Mouse (Mus musculus) spleen, adult 2 months (tissue): ENCODE data around the gene Gnaq. TPM values are rescaled to one million over a fixed set of nuclear protein-coding genes. Genes with fewer than 3 reads are reported as not detected.

Experiments
- DNase-seq, 2 experiments: peaks; one replicate each; pipeline versions ENCODE4 v3.0.0 to v3.0.0-alpha.2; 2012 to 2021; ENCODE audit warnings: low spot score in 2 of 2, low read depth in 1 of 2
- H3K27ac ChIP-seq: fragments of 200-500 bp; 2 replicates; pipeline ENCODE4 v1.5.1; 2012; ENCODE audit warnings: low read length, inconsistent platforms; ENCODE audit not compliant: insufficient read depth
- H3K27me3 ChIP-seq: fragments of 200-500 bp; 2 replicates; pipeline ENCODE4 v1.6.1; 2012; ENCODE audit warnings: mild to moderate bottlenecking, moderate library complexity, low read length, inconsistent platforms; ENCODE audit not compliant: control insufficient read depth, insufficient read depth
- H3K36me3 ChIP-seq: fragments of 200-500 bp; 2 replicates; pipeline ENCODE4 v1.6.1; 2012; ENCODE audit warnings: mild to moderate bottlenecking, low read length, inconsistent platforms; ENCODE audit not compliant: control insufficient read depth, insufficient read depth
- H3K4me1 ChIP-seq: fragments of 200-500 bp; 2 replicates; pipeline ENCODE4 v1.6.1; 2011; ENCODE audit warnings: inconsistent platforms; ENCODE audit not compliant: control insufficient read depth, insufficient read depth, insufficient read length
- H3K4me3 ChIP-seq: fragments of 200-500 bp; 2 replicates; pipeline ENCODE4 v1.5.1; 2011; ENCODE audit warnings: mild to moderate bottlenecking, inconsistent platforms; ENCODE audit not compliant: insufficient read depth, insufficient read length; ENCODE audit errors: extremely low read depth
- CTCF ChIP-seq: fragments of 200-500 bp; IDR thresholded peaks from 2 replicates; pipeline ENCODE4 v1.5.1; 2011; ENCODE audit warnings: mild to moderate bottlenecking, inconsistent platforms; ENCODE audit not compliant: insufficient read depth, insufficient read length, insufficient replicate concordance; ENCODE audit errors: extremely low read depth
- POLR2A ChIP-seq: fragments of 200-500 bp; IDR thresholded peaks from 2 replicates; pipeline ENCODE4 v1.6.1; 2011; ENCODE audit warnings: low read depth, low read length, inconsistent platforms
- WGBS: fragments of 180-500 bp; shearing (Covaris S2); methylation state at CpG from one replicate; pipeline ENCODE4 v1.1.7; 2018; 5-methylcytosine and 5-hydroxymethylcytosine counted together
- polyA plus RNA-seq: library from polyadenylated mRNA; depleted of rRNA; stranded (reverse); fragments of >200 nt; gene quantifications from 2 replicates; pipeline ENCODE4 v1.2.3, GENCODE M21; 2012; rRNA removed

Gnaq gene
- polyA plus RNA-seq, 1 experiment = 7.3 TPM

GRCm38 (mm10) chr19:16435531-16436231 lies 303.1 kb downstream of the Gnaq start, which contains the start of gene Gna14:
Gene Gna14, plus strand, starts transcription at chr19:16435762.
- peak within 1 kb of the TSS; percentile 39 for H3K4me3 ChIP-seq
- H3K4me1 ChIP-seq = no peaks in the 10 kb centered on the region; the same call in 1 of the 2 replicates
- TF ChIP-seq CTCF (peak; percentile 64; the same call in 1 of the 2 replicates), POLR2A (no peak)
- peak in 1 of 2 experiments; percentile 59 for DNase-seq
- H3K36me3 ChIP-seq = no peaks in the 10 kb centered on the region
- H3K27ac ChIP-seq = no peak within 1 kb of the TSS
- WGBS = 2% methylated on average over 27 of the region's 27 CpGs
- peaks cover 9% of the 10 kb centered on the region for H3K27me3 ChIP-seq

GRCm38 (mm10) chr19:16436335-16437169 lies 303.9 kb downstream of the Gnaq start:
- H3K36me3 ChIP-seq = no peaks in the 10 kb centered on the region
- DNase-seq = no peak
- H3K27me3 ChIP-seq = peaks cover 9% of the 10 kb centered on the region
- TF ChIP-seq CTCF (no peak), POLR2A (no peak)
- WGBS = 14% methylated on average over 61 of the region's 61 CpGs
- H3K4me3 ChIP-seq = peak overlapping the region; percentile 39; the same call in 1 of the 2 replicates
- H3K27ac ChIP-seq = no peak overlapping the region
- H3K4me1 ChIP-seq = no peaks in the 10 kb centered on the region; the same call in 1 of the 2 replicates

Other genes starting within 250 kb of the Gnaq start
- gene Psat1, start 185.5 kb upstream of the Gnaq start, polyA plus RNA-seq = 5.4 TPM in 2 replicates
- 1.9 and 2.5 TPM in 2 replicates for gene Cep78, start 147.8 kb upstream of the Gnaq start, polyA plus RNA-seq